Mouse (Mus musculus) leukemia stem cell, adult 10-12 weeks (primary cell): ENCODE results near the gene Arhgef25. TPM values are rescaled to one million over a fixed set of nuclear protein-coding genes. Genes with fewer than 3 reads are reported as not detected.

Experiments used
- polyA plus RNA-seq: library from polyadenylated mRNA; stranded (reverse); fragments of >175 nt; gene quantifications from 2 replicates; pipeline ENCODE4 v1.2.3, GENCODE M21; 2012; ENCODE audit warnings: low replicate concordance

The Arhgef25 gene
- 26.0 and 48.2 TPM in 2 replicates for polyA plus RNA-seq

DNA sequence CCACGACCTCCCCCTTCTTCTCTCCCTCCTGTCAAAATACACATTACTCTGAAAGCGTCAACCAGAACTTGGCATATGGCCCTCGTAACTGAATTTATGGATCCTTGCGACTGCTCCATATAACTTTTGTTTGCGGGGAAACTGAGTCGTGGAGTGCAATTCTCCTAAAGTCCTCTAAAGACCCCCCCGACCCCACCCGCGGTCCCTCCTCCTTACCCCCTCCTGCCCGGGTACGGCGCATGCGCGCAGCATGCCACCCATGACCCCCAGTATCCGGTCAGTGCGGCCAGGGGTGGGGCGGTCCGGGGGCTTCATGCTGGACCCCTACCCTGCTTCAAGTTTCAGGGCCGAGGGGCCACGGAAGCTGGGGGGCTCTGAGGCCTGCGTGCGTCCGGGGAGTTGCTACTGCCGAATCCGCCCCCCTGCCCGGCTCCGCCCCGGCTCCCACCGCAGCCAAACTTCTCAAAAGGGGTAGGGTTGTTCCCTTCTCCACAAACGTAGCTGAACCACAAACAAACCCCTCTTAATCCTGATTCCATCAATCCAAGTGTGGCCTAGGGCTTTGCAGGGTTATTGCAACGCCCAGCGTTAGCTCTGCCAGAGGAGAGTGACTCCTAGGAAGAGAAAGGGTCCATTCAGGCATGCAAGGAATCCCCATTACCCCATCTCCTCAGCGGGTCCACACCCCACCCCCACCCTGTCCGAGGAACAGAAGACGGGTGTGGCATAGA, at the start of gene Arhgef25:
Gene Arhgef25 (minus strand): TSS at position 433 of the 731 bp plus-strand sequence.

DNA sequence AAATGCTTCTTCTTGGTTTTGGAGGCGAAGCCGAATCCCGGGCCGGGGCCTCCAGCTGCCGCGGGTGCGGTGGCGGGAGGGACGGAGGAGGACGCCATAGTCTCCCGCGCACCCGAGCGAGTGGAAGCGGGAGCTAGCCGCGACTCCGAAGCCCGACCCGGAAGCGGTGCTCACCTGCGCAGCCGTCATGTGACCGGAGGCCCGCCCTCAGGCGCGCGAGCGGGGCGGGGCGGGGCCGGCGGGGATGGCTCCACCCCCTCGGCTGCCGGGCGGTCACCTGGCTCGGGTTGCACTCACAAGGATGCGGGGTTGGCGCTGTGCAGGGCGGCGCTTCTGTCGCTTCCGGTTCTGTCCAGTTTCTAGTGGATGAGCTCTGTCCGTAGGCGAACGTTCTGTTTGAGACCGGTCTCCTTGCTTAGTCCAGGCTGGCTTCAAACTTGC, 21.6 kb upstream of the Arhgef25 start, which contains the start of gene Pip4k2c:
Gene Pip4k2c (minus strand): TSS at position 172 of the 441 bp plus-strand sequence.

DNA sequence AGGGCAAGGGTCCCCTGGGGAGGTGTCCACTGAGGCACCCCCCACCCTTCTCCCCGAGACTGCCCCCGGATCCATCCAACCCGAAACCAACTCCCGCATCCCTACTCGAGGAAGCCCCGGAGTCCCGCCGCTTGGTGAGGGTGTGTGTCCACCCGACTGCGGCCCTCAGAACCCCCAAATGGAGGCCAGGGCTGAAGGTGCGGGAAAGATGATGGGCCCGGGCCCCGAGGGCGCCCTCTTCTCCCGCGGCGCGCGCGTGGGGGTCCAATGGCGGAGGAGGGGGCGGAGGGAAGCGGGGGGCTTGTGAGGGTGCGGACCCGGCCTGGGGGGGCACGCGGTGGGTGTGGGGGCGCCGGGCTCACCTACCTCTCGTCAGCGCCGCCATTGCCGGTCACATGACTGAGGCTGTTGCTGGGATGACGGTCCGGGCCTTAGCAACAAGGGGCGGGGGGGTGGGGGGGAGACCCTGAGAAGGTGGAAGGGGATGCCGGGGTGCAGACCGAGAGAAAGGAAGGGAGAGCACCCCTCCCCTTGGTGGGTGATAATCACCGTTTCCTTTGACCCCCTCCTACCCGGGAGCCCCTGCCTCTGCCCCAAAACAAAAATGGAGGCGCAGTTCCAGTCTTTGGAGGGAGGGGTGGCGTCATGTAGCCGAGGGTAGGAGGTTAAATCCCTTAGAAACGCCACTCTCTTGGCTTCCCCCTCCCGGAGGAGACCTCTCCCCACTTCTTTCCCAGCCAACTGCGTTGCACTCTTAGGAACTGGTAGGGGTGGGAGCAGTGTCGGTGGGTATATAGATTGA, 5.6 kb upstream of the Arhgef25 start, which contains the start of gene Dtx3:
Gene Dtx3 (minus strand): TSS at position 401 of the 802 bp plus-strand sequence.

DNA sequence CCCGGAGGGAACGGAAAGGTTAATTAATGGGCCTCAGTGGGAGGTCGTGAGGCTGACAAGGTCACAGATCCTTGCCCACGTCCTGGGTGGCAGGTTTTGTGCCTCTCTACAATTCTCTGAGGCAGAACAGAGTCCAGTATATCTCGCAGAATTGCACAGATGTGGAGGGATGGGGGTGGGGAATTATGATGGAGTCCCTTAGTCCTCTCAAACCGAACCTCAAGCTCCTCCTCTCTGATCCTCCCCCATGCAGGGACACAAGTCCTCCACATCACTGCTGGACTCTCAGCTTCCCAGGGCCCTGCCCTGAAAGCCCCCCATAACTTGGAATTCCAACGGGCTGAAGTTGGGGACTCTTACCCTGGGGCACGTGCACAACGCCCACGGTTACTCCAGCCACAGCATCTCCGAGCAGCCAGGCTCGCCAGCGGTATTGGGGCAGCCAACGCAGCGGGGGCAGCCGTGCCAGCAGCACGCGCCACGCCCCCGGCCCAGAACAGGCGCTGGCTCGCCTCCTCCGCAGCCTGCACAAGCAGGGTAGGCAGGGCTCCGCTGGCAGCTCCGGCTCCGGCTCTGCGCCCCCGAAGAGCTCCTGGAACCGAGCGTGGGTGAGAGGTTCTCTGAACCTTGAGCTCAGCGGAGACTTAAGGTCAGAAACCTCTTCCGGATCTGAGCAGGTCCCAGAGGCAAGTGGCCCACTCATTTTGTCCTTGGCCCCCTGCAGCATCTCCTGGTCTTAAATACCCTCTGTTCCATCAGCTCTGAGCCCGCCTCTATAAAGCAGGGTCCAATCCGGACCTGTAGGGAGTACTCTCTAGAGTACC, 9.8 kb downstream of the Arhgef25 start, which contains the start of gene Slc26a10:
Gene Slc26a10 (minus strand): TSS at position 775 of the 824 bp plus-strand sequence.

DNA sequence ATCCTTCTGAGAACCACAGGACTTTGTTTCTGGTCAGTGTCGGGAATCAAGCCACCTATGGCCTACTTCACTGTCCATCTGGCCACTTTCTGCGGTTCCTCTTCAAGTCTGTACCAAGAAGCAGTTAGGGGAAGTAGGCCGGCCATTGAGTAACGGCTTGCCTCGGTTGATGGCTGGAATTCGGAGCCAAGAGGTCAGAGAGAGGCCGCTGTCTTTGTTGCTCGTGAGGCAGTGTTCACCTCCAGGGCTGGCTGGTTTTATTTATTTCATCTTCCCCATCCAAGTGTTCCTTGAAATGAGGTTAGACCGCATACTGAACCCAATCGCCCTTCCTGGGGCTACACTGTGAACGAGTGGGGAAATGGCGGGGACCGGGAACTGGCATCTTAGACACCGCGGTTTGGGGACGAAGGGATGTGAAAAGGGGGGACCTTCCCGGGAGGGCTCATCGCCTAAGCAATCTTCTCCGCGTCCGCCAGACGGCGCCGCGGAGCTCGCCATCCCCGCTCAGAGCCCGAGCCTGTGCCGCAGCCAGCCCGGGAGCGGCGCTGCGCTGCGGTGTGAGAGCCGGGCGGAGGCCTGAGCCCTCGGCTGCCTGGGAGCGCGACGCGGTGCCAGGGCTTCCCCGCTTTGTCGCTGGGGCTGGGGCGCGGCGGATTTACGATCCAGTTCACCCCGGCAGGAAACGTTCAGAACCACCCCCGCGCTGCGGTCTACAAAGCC, 25.1 kb downstream of the Arhgef25 start, which contains the start of gene B4galnt1:
Gene B4galnt1 (plus strand): TSS at position 595 of the 723 bp plus-strand sequence.

Other genes with a start within 250 kb of the Arhgef25 start
- 54.0 and 101 TPM in 2 replicates for gene Ctdsp2, start 211.4 kb downstream of the Arhgef25 start, polyA plus RNA-seq
- gene Avil, start 189.4 kb downstream of the Arhgef25 start, polyA plus RNA-seq = 0.24 and 0.36 TPM in 2 replicates
- 75.8 and 81.5 TPM in 2 replicates for gene Tsfm, start 159.2 kb downstream of the Arhgef25 start, polyA plus RNA-seq
- gene Mettl1, start 148.7 kb downstream of the Arhgef25 start, polyA plus RNA-seq = 10.1 and 35.2 TPM in 2 replicates
- 0.23 and 0.30 TPM in 2 replicates for gene Eef1akmt3, start 148.6 kb downstream of the Arhgef25 start, polyA plus RNA-seq
- not detected in 2 replicates for gene Cyp27b1, start 141.8 kb downstream of the Arhgef25 start, polyA plus RNA-seq
- gene March9, start 129.9 kb downstream of the Arhgef25 start, polyA plus RNA-seq = 1.2 and 3.2 TPM in 2 replicates
- 1,058 and 1,859 TPM in 2 replicates for gene Cdk4, start 126.5 kb downstream of the Arhgef25 start, polyA plus RNA-seq
- gene Tspan31, start 119.8 kb downstream of the Arhgef25 start, polyA plus RNA-seq = 19.4 and 24.4 TPM in 2 replicates
- 26.3 and 51.9 TPM in 2 replicates for gene Agap2, start 114.8 kb downstream of the Arhgef25 start, polyA plus RNA-seq
- gene Os9, start 69.0 kb downstream of the Arhgef25 start, polyA plus RNA-seq = 127 and 168 TPM in 2 replicates
- gene B4galnt1, start 24.9 kb downstream of the Arhgef25 start, polyA plus RNA-seq = 119 and 242 TPM in 2 replicates
- 0.11 and 0.35 TPM in 2 replicates for gene Slc26a10, start 9.4 kb downstream of the Arhgef25 start, polyA plus RNA-seq
- gene Dtx3, start 5.6 kb upstream of the Arhgef25 start, polyA plus RNA-seq = 180 and 400 TPM in 2 replicates
- gene Pip4k2c, start 21.5 kb upstream of the Arhgef25 start, polyA plus RNA-seq = 42.0 and 97.1 TPM in 2 replicates
- 0.28 and 0.67 TPM in 2 replicates for gene Kif5a, start 73.3 kb upstream of the Arhgef25 start, polyA plus RNA-seq
- gene Dctn2, start 76.3 kb upstream of the Arhgef25 start, polyA plus RNA-seq = 141 and 189 TPM in 2 replicates
- 482 and 702 TPM in 2 replicates for gene Mbd6, start 98.9 kb upstream of the Arhgef25 start, polyA plus RNA-seq
- 21.6 and 105 TPM in 2 replicates for gene Mars, start 121.7 kb upstream of the Arhgef25 start, polyA plus RNA-seq
- 11.2 and 19.8 TPM in 2 replicates for gene Arhgap9, start 131.9 kb upstream of the Arhgef25 start, polyA plus RNA-seq
- not detected in 2 replicates for gene Gli1, start 151.9 kb upstream of the Arhgef25 start, polyA plus RNA-seq
- not detected in 2 replicates for gene Inhbe, start 164.3 kb upstream of the Arhgef25 start, polyA plus RNA-seq
- not detected in 2 replicates for gene Inhbc, start 180.3 kb upstream of the Arhgef25 start, polyA plus RNA-seq
- gene R3hdm2, start 190.2 kb upstream of the Arhgef25 start, polyA plus RNA-seq = 89.6 and 133 TPM in 2 replicates